Mouse (Mus musculus) midbrain, embryonic 11.5 days (tissue): Measurements from ENCODE around the gene Susd4. TPM values are rescaled to one million over a fixed set of nuclear protein-coding genes. Genes with fewer than 3 reads are reported as not detected.

Source experiments
- ATAC-seq: fragments of 200-750 bp; cut with Nextera tagmentation; 2 replicates; pipeline ENCODE4 v1.8.0; 2017; ENCODE audit warnings: moderate TSS enrichment, moderate library complexity; ENCODE audit not compliant: low FRiP score
- DNase-seq: peaks from one replicate; pipeline ENCODE4 v3.0.0; 2015; ENCODE audit warnings: low spot score; ENCODE audit errors: missing footprints
- H3K27ac ChIP-seq: fragments of 300-500 bp; sonication (generic); 2 replicates; pipeline ENCODE4 v1.5.1; 2014; ENCODE audit warnings: low read depth, low read length
- H3K27me3 ChIP-seq: fragments of 300-500 bp; sonication (generic); 2 replicates; pipeline ENCODE4 v1.6.1; 2014; ENCODE audit warnings: mild to moderate bottlenecking, low read length, moderate library complexity, mixed read lengths; ENCODE audit not compliant: control insufficient read depth, insufficient read depth
- H3K36me3 ChIP-seq: fragments of 300-500 bp; sonication (generic); 2 replicates; pipeline ENCODE4 v1.6.1; 2014; ENCODE audit warnings: mild to moderate bottlenecking, low read length, moderate library complexity, mixed read lengths; ENCODE audit not compliant: control insufficient read depth, insufficient read depth
- H3K4me1 ChIP-seq: fragments of 300-500 bp; sonication (generic); 2 replicates; pipeline ENCODE4 v1.6.1; 2014; ENCODE audit warnings: low read length; ENCODE audit not compliant: control insufficient read depth, insufficient read depth
- H3K4me2 ChIP-seq: fragments of 300-500 bp; sonication (generic); 2 replicates; pipeline ENCODE4 v1.6.1; 2014; ENCODE audit warnings: mild to moderate bottlenecking, moderate library complexity
- H3K4me3 ChIP-seq: fragments of 300-500 bp; sonication (generic); 2 replicates; pipeline ENCODE4 v1.5.1; 2014; ENCODE audit warnings: low read depth, low read length
- H3K9ac ChIP-seq: fragments of 300-500 bp; sonication (generic); 2 replicates; pipeline ENCODE4 v1.6.1; 2014; ENCODE audit warnings: low read length
- H3K9me3 ChIP-seq: fragments of 300-500 bp; sonication (generic); 2 replicates; pipeline ENCODE4 v1.6.1; 2016; ENCODE audit warnings: low read length; ENCODE audit not compliant: control insufficient read depth
- WGBS: fragments of 180-500 bp; shearing (Covaris S2); extraction: QIAGEN DNeasy Blood & Tissue Kit; methylation state at CpG from one replicate; pipeline ENCODE4 v1.1.7; 2014; 5-methylcytosine and 5-hydroxymethylcytosine counted together
- polyA plus RNA-seq: library from polyadenylated mRNA; unstranded; fragments of >200 nt; fragmentation: Nextera tagmentation; extraction: Ambion mirVana; gene quantifications from 2 replicates; pipeline ENCODE4 v1.2.1, GENCODE M21; 2014

The Susd4 gene
- polyA plus RNA-seq, 1 experiment from 2014 or later: 23.0 TPM

DNA sequence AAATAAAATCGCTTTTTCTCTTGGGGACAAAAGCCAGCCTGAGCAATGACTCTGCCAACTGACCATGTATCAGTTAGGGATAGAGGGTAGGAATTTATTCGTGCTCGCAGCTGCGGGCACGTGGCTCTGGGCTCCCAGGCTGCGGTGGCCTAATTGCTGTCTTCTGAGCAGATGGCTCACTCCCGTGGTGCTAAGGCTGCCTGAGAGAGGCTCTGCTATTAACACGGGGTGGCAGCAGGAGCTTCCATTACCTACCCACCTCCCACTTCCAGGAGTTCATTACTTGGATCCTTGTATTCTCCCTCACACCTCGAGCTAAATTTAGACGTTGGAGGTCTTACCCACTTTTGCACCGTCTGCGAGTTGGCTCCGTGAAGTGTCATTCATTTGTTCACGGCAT lies 33.4 kb downstream of the Susd4 start:
- Histone ChIP-seq H3K27me3 (no peaks in the 10 kb centered on the region), H3K27ac (no peak overlapping the region), H3K4me1 (no peaks in the 10 kb centered on the region), H3K9me3 (no peaks in the 10 kb centered on the region), H3K4me2 (no peak overlapping the region), H3K9ac (no peak overlapping the region), H3K4me3 (no peak overlapping the region), H3K36me3 (no peaks in the 10 kb centered on the region)
- ATAC-seq (no peak), DNase-seq (peak; percentile 72)
- WGBS: 84% methylated on average over 14 of the region's 14 CpGs

- Histone ChIP-seq H3K9me3 (no peaks in the 10 kb centered on the region), H3K4me1 (no peaks in the 10 kb centered on the region), H3K27me3 (no peaks in the 10 kb centered on the region), H3K9ac (no peak overlapping the region), H3K36me3 (no peaks in the 10 kb centered on the region), H3K27ac (no peak overlapping the region), H3K4me3 (no peak overlapping the region), H3K4me2 (no peak overlapping the region)
- no peak for ATAC-seq
- WGBS: 87% methylated on average over 2 of the region's 2 CpGs
- DNase-seq: peak; percentile 35
Observed at GRCm38 (mm10) chr1:182801590-182801989, 37.9 kb downstream of the Susd4 start.

GRCm38 (mm10) chr1:182802891-182803290 lies 39.2 kb downstream of the Susd4 start:
- Histone ChIP-seq H3K4me2 (no peak overlapping the region), H3K27me3 (no peaks in the 10 kb centered on the region), H3K4me3 (no peak overlapping the region), H3K27ac (no peak overlapping the region), H3K4me1 (no peaks in the 10 kb centered on the region), H3K36me3 (no peaks in the 10 kb centered on the region), H3K9me3 (no peaks in the 10 kb centered on the region), H3K9ac (no peak overlapping the region)
- DNase-seq (no peak), ATAC-seq (no peak)
- 79% methylated on average over 15 of the region's 15 CpGs for WGBS

DNA sequence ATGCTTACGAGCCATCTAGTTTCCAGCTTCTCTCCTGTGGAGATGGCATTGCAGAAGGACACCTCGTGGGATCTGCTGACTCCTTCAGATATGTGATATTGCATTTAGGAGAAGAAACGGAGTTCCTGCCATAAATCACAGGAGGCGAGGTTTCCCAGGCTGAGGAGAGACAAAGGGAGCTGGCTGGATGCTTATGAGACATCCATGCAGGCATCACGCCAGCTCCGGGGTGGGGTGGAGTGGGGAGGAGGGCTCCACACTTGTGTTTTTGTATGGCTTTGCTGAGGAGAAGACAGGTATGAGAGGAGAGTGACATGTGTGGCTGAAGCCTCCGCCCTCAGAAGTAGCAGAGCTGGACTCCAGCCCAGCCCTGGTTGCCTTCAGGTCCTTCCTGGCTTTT lies 50.3 kb downstream of the Susd4 start:
- no peak overlapping the region for H3K4me2 ChIP-seq
- no peak overlapping the region for H3K27ac ChIP-seq

DNA sequence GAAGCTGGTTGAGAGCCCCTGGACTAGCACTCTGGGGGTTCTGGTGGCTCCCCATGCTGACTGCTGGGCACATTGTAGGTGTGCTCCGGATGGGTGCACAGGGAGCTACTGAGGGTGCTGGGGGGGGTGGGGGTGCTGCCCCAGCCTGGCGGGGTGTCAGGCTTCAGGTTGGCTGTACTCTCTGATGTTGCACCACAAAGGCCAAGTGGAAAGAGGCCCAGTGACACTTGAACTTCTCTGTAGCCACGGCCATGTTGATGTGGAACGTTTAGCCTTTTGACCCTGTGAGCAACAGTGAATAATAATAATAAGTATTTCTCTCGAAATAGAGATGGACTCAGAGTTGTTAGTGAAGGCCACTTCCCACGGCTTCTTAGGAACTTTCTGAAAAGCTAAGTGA lies 50.9 kb downstream of the Susd4 start:
- DNase-seq (no peak), ATAC-seq (no peak)
- H3K9me3 ChIP-seq: no peaks in the 10 kb centered on the region
- H3K27ac ChIP-seq: no peak overlapping the region
- no peaks in the 10 kb centered on the region for H3K36me3 ChIP-seq
- no peak overlapping the region for H3K4me2 ChIP-seq
- H3K4me1 ChIP-seq: no peaks in the 10 kb centered on the region
- H3K27me3 ChIP-seq: no peaks in the 10 kb centered on the region
- H3K9ac ChIP-seq: no peak overlapping the region
- 91% methylated on average over 6 of the region's 6 CpGs for WGBS
- H3K4me3 ChIP-seq: no peak overlapping the region

More for the DNA sequence above, 50.3 kb downstream of the Susd4 start:
- ATAC-seq: no peak
- no peaks in the 10 kb centered on the region for H3K4me1 ChIP-seq
- H3K4me3 ChIP-seq: no peak overlapping the region
- no peaks in the 10 kb centered on the region for H3K36me3 ChIP-seq
- H3K27me3 ChIP-seq: no peaks in the 10 kb centered on the region
- no peak overlapping the region for H3K9ac ChIP-seq
- no peak for DNase-seq
- whole genome bisulfite sequencing: 84% methylated on average over 7 of the region's 7 CpGs
- no peaks in the 10 kb centered on the region for H3K9me3 ChIP-seq

DNA sequence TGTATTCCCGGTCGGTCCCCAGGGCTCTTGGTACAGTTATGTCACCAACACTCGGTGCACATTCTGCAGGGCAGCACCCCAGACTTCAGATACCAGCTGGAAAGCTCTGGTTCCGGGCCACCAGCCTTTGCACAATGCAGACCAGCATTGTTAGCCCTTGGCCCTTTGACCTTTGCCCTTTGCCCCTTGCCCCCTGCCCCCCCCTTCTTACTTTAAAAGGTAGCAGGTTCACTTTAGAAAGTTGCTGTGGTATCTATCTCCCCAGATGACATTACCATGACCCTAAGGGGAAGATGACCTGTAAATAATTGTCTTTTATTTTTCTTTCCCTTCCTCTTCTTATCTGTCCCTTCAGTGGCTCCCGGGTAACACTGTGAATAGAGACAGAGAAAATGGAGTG lies 53.4 kb downstream of the Susd4 start:
- Histone ChIP-seq H3K4me2 (no peak overlapping the region), H3K27me3 (no peaks in the 10 kb centered on the region), H3K4me1 (no peaks in the 10 kb centered on the region), H3K9ac (no peak overlapping the region), H3K27ac (no peak overlapping the region), H3K36me3 (no peaks in the 10 kb centered on the region), H3K4me3 (no peak overlapping the region), H3K9me3 (no peaks in the 10 kb centered on the region)
- 46% methylated on average over 5 of the region's 5 CpGs for WGBS
- DNase-seq: peak; percentile 82
- ATAC-seq: no peak

- ATAC-seq (no peak), DNase-seq (peak; percentile 75)
- H3K36me3 ChIP-seq: no peaks in the 10 kb centered on the region
- no peaks in the 10 kb centered on the region for H3K9me3 ChIP-seq
- no peak overlapping the region for H3K4me3 ChIP-seq
- H3K4me2 ChIP-seq: no peak overlapping the region
- H3K27me3 ChIP-seq: no peaks in the 10 kb centered on the region
- H3K4me1 ChIP-seq: no peaks in the 10 kb centered on the region
- no peak overlapping the region for H3K9ac ChIP-seq
- 27% methylated on average over 6 of the region's 6 CpGs for WGBS
- H3K27ac ChIP-seq: no peak overlapping the region
Observed at GRCm38 (mm10) chr1:182817624-182818023, 54.0 kb downstream of the Susd4 start.

DNA sequence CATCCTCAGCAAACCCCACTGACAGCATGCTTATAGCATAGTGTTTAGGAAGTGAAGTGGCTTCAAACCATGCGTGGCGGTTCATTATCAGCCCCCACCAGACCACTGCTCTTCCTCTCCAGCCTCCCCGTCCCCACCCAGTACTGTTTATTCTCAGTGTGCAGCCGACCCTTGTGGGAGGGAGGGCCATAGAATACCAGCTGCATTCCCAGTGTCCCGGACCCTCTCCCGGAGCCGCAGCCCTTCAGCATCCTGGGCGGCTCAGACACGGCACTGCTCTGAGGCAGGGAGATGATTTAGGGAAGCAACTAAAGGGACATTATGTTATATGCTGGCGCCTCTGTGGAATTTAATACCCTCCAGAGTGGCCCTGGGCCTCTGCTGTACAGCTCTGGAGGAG lies 55.3 kb downstream of the Susd4 start:
- Histone ChIP-seq H3K4me1 (no peaks in the 10 kb centered on the region), H3K27me3 (no peaks in the 10 kb centered on the region), H3K9me3 (no peaks in the 10 kb centered on the region), H3K4me3 (no peak overlapping the region), H3K9ac (no peak overlapping the region), H3K36me3 (no peaks in the 10 kb centered on the region), H3K27ac (no peak overlapping the region), H3K4me2 (no peak overlapping the region)
- peak; percentile 82 for DNase-seq
- no peak for ATAC-seq
- WGBS: 39% methylated on average over 10 of the region's 10 CpGs

- ATAC-seq: no peak
- 85% methylated on average over 10 of the region's 10 CpGs for WGBS
Observed at GRCm38 (mm10) chr1:182822729-182823128, 59.1 kb downstream of the Susd4 start.

More at GRCm38 (mm10) chr1:182822729-182823128, 59.1 kb downstream of the Susd4 start:
- Histone ChIP-seq H3K36me3 (no peaks in the 10 kb centered on the region), H3K9me3 (no peaks in the 10 kb centered on the region), H3K27ac (no peak overlapping the region), H3K27me3 (no peaks in the 10 kb centered on the region), H3K4me1 (no peaks in the 10 kb centered on the region), H3K4me2 (no peak overlapping the region), H3K9ac (no peak overlapping the region), H3K4me3 (no peak overlapping the region)
- DNase-seq: peak; percentile 35
